Mouse (Mus musculus): Measurements from ENCODE around the gene Lin37. TPM values are rescaled to one million over a fixed set of nuclear protein-coding genes. Genes with fewer than 3 reads are reported as not detected.
A peak's percentile ranks its signal among the peaks of the same experiment; 100 is the strongest.

Gene Lin37
- polyA plus RNA-seq, 1 experiment = 44.9 TPM

DNA sequence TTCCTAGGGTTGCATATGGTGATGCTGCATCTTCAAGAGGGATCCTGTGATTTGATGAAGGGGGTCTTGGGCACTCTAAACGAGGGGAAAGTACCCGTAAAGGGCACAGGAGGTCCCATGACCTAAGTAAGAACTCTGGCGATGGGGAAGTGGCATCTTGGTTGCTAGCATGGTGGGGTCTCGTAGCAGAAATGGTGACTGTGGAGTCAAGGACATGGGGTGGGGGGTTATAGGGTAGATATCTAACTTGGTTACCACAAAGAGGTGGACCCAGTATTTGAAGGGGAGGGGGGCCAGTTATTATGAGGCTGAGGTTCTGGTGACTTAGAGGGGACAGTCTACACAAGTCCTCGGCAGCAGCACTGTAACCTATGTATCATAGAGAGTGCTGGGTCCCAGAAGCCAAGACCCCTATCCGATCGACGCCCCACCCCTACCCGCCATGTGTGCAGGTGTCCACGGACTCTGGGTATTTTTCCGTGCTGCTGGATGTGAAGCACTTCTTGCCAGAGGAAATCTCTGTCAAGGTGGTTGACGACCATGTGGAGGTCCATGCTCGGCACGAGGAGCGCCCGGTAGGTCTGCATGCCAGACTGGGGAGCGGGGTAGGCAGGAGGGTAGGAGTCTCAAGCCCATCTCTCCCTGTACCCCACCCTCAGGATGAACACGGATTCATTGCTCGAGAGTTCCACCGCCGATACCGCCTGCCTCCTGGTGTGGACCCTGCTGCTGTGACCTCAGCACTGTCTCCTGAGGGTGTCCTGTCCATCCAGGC lies 5.6 kb downstream of the Lin37 start:
- no peak for DNase-seq (ENCODE audit: low read depth, low spot score)
- 81% methylated on average over 22 of the region's 22 CpGs for WGBS

DNA sequence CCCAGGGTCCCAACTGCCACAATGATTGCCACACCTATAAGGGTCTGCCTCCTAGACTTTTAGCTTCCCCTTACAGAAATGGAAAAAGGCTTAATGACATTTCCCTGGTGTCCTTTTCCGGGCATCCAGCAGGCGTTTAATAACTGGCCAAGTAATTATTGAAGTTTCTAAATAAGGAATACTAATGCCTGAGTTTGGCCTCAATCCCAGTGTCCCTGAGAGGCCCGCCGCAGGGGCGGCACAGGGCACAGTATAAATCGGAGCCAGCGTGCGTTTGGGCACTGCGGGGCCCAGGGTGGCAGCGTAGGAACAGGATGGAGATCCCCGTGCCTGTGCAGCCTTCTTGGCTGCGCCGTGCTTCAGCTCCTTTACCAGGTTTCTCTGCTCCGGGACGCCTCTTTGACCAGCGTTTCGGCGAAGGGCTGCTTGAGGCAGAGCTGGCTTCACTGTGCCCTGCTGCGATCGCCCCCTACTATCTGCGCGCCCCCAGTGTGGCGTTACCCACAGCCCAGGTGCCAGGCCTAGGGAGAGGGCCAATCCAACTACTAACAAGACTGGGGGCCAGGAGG lies 6.5 kb downstream of the Lin37 start:
- WGBS = 2% methylated on average over 23 of the region's 23 CpGs
- DNase-seq (ENCODE audit: low read depth, low spot score) = no peak

DNA sequence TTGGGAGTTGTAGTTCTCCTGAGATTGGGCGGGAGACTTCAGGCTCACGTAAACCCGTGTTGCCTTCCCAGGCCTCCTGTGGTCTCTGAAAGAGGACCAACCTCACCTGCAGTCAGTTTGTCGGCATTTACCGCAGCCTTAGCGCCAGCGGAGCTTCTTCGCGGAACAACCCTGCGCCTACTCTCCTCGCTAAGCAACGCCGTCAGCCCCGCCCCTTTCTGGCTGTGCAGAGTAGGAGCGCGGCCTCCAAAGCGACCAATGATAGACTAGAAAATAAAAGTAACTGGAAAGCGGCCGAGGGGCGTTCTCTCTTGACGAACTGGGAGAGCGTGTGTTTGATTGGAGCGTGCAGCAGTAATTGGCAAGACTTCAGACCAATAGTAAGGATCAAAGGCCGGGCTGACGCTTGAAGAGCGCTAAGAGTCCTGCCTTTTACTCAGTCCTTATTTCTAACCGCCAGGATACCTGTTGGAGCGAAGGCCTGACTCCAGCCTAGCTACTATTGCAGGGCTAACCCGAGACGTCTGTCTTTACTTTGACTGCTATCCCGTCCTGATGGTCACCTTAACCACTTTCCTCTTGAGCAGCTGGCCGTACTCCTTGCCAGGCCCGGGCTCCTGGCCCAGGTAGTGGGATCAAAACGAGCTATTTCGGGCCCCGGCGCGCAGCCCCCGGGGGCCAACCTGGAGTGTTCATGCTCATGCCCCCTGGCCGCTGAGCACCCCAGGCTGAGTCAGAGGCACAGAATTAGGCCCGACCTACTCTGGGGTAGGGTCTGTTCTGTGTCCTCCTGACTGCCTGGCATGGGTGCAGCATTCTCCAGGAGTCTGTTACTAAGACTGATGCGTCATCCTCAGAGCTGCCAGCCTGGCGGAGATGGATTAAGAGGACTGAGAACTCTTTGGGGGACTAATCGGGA lies 7.3 kb downstream of the Lin37 start, which contains the start of the genes Hspb6 and Proser3:
Gene Hspb6, plus strand, starts transcription at position 77 of the 919 bp plus-strand sequence.
Gene Proser3, minus strand, starts transcription at position 198 of the 919 bp plus-strand sequence.
- under 1% methylated on average over 44 of the region's 44 CpGs for WGBS
- DNase-seq (ENCODE audit: low read depth, low spot score) = peak; percentile 98

DNA sequence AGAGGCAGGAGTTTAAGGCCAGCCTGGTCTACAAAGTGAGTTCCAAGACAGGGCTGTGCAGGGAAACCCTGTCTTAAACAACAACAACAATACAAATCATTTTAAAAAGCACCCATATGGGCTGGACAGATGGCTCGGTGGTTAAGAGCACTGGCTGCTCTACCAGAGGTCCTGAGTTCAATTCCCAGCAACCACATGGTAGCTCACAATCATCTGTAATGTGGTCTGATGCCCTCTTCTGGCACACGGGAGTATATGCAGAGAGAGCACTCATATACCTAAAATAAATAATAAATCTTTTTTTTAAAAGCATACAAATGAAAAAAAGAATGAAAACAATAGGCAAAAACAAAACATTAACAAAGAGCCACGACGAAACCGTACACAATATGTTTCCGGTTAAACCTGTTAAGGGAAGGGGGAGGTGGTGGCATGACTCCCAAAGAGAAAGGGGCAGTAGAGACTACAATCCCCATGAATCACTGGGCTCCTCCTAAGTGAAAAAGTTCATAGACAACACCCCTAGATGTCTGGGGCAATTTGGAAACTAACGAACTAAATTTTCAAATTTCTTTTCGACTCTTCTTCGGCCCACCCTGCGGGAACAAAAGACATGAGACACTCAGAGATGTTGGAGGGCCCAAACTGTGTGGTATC lies 8.1 kb downstream of the Lin37 start:
- no peak for DNase-seq (ENCODE audit: low read depth, low spot score)
- 2% methylated on average over 10 of the region's 10 CpGs for WGBS

DNA sequence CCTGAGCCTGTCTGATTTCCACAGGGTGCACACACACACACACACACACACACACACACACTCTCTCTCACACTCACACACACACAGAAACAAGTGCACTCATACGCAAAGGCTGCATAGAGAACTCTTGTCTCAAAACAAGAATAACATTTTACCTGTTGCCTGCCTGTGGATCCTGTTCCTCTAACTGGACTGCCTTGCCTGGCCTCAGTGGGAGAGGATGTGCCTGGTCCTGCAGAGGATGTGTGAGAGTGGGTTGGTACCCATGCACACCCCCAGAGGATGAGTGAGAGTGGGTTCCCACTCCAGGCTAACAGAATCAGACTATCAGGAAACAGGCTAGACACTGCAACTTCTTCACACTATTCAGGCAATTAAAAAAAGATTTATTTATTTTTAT lies 9.0 kb downstream of the Lin37 start:
- DNase-seq (ENCODE audit: low read depth, low spot score) = no peak
- WGBS = 97% methylated on average over 1 of the region's 1 CpGs

DNA sequence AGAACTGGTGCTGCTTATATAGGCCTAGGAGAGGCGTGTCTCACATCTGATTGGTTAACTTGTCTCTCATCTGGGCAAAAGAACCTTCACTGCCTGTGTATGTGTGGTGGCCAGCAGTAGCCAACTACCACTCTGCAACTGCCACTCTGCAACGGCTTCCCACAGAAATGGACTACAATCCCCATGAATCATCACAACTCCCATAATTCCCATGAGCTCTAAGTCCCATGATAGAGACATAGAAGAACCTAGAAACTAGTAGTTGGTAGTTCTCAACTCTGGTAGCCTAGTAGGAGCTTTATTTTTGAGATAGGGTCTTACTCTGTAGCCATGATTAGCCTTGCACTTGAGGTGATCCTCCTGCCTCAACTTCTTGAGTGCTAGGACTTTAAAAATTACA lies 9.8 kb downstream of the Lin37 start:
- DNase-seq (ENCODE audit: low read depth, low spot score) = no peak
- WGBS = 84% methylated on average over 2 of the region's 2 CpGs

DNA sequence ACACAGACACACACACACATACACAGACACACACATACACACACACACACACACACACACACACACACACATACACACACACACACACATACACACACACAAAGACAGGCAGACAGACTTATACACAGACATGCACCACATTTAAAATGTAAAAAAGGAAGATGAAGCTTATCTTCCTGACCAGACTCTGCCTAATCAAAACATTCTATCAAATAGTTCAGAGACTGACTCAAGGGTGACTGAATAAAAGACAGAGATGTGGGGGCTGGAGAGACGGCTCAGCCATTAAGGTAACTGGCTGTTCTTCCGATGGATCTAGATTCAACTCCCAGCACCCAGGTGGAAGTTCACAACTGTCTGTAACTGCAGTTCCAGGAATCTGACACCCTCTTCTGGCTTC lies 15.3 kb downstream of the Lin37 start:
- WGBS = 92% methylated on average over 2 of the region's 2 CpGs
- no peak for DNase-seq (ENCODE audit: low read depth, low spot score)

DNA sequence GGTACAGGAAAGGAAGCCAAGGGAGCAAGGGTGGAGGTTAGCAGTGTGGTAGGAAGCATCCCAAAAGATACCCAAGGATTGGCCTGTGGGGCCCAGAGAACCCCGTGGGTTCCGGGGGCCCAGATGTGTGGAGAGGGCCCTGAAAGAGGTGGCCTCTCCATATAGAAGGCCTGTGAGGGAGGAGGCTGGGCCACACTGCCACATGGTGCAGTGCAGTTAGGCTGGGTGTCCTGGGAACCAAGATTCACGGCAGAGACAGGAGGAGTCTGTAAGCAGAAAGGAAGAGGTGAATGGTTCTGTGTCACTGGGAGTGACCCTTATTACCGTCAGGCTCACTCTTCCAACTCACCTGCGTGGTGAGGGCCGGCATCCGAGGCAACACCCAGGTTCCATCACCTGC lies 19.1 kb downstream of the Lin37 start:
- WGBS = 93% methylated on average over 7 of the region's 7 CpGs

DNA sequence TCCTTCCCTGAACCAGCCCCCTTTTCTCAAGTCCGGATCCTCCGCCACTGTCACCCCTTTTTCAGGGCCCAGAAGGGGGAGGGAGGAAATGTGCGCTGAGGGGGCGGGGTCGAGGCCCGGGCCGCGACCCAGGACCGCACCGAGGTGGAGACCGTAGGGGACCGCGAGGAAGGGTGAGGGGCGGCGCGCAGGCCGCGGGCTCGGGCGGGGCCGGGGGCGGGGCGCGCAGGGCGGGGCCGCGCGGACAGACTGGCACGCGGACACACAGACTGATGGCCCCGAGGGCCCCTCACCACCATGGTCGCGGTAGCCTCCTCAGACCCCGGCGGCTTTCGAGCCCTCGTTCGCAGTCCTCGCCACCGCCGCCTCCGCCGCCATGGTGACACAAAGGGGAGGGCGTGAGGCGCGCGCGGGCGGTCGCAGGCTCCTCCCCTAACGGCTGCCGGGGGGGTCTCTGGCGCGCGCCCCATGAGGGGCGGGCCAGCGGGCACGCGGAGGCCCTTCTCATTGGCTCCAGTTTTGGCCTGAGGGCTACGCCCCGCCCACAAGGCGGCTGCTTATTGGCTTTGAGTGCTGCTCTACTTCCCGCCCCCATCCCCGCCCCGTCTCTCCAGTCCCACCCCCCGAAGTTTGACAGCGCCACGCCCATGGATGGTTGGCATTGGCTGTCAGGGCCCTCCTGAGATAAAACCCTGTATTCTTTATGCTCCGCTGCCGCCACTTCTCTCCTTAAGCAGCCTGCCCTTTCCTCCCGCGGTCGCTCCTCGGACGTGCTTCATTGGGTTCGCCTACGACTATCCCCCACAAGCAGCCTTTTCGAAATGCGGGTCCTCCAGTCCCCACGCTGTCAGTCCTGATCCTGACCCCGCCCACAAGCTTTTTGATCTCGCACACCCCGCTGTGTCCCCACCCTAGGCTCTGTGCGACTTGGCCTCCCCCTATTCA lies 24.7 kb downstream of the Lin37 start, which contains the start of gene Arhgap33:
Gene Arhgap33, minus strand, starts transcription at position 428 of the 945 bp plus-strand sequence.
- peak; percentile 83 for DNase-seq (ENCODE audit: low read depth, low spot score)
- WGBS = under 1% methylated on average over 84 of the region's 84 CpGs

More for the DNA sequence above, 19.1 kb downstream of the Lin37 start:
- DNase-seq (ENCODE audit: low read depth, low spot score) = no peak

DNA sequence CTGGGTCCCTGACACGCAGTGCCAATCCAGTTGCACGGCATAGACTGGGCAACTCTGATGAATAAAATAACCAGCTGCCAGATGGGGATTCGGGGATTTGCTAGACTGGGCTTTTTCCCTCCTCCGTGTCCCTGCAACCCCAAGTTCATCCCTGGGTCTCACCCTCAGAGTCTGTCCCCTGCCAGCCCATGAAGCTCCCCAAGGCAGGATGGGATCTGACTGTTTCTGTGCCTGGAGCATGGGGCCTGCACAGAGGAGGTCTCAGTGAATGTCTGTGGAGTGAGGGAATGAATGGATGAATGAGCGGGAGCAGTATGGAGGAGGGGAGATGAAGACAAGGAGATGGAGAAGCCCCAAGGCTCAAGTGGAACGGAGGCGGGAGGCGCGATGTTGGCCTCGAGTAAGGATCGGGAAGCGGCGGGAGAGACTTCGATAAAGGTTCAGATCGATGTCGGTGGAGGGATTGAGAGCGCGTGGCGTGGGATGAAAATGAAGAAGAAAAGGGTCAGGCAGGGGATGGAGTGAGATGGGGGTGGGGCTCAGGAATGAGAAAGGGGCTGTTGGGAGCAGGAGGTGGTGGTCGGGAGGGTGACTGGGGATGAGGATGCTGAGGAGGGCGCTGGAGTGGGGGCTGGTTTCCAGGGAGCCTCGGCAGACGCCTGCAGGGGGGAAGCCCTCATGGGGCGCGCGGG lies 25.6 kb downstream of the Lin37 start:
- no peak for DNase-seq (ENCODE audit: low read depth, low spot score)
- WGBS = 28% methylated on average over 26 of the region's 26 CpGs

DNA sequence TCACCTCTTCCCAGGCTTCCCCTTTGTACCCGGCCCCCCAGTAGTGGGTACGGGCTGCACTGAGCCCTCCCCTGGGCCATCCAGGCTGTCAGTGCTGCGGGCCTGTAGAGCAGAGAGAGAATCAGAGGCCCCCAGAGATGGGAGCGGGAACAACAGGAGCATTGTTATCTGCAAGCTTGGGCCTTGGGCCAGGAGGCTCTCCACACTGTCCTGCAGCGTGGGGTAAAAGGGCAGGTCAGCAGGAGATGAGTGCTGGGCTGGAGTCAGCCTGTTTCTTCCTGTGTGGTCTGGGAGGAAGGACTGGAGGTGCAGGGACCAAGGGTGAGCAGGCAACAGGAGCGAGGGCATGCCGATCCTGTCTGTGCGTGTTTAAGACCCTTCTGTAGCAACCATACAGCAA lies 26.7 kb downstream of the Lin37 start:
- WGBS = 73% methylated on average over 8 of the region's 8 CpGs
- DNase-seq (ENCODE audit: low read depth, low spot score) = no peak

DNA sequence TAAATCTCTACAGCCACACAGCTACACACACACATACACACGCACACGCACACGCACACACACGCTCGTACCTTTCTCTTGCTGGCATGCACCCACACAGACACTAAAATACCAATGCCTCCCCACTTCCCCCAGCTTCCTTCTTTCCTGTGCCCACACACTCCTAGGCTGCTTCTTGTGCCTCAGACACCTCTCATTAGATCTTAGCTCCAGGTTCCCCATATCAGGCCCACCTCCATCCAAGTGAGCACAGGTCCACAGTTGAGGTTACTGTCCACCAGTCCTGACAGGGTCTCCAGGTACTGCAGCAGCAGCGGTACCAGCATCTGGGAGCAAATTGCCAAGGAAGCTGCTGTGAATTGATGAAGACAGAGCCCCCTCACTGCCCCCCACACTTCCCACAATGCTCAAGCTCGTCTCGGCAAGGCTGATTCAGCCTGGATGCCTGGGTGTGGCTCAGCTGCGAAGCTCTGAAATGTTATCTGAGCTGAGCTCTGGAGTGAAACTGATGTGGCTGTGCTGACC lies 28.3 kb downstream of the Lin37 start:
- WGBS = 89% methylated on average over 9 of the region's 9 CpGs
- DNase-seq (ENCODE audit: low read depth, low spot score) = no peak

DNA sequence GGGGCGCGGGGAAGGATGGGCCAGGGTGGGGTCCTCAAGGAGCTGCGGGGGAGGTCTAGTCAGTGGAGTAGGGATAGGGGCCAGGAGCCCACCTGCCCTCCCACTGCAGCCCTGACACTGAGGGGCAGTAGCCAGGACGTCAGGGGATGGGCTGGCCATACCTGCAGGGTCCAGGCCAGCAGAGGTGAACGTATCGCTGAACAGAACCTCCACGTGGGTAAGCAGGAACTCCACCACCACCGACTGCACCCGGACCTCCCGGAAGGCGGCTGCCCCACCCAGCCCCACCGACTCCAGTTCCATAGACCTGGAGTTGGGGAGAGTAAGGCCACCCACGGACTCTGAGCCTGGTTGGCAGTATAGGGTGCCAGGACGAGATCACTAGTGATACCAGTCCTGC lies 32.7 kb downstream of the Lin37 start:
- 87% methylated on average over 14 of the region's 14 CpGs for WGBS
- DNase-seq (ENCODE audit: low read depth, low spot score) = no peak

DNA sequence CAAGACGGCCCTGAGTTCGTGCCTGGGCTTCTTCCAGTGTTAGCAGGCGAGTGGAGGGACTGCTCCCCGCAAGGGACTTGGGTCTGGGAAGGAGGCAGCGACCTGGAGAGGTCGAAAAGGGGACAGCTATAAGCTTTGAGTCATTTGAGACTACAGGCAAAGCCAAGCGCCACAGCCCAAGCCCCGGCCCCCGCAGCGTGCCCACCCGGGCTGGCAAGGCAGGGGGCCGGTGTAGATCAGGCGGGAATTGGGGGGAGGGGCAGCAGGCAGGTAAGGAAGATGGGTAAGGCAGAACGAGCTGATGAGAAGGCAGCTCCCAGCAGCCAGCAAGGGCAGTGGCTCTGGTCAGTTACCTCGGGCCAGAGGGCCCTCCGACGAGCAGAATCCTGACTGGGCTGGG lies 33.2 kb downstream of the Lin37 start:
- 49% methylated on average over 17 of the region's 17 CpGs for WGBS
- no peak for DNase-seq (ENCODE audit: low read depth, low spot score)

DNA sequence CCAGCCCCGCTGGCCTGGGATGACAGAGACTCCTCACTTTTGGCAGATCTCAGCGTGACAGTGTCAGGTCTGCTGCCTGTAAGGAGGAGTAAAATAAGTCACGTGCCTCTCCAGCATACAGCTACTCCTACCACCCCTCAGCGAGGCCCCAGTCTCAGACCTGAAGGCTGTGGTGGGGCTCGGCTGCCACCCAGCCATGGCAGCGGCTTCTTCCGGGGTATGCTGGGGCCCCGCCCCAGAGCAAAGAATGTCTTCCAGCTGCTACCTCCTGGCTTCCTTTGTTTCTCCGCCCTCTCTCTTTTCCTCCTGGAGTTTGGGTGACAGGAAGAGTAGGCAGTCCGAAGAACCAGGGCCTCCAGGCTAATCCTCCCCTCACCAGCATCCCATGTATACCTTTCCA lies 33.7 kb downstream of the Lin37 start:
- 27% methylated on average over 10 of the region's 10 CpGs for WGBS
- no peak for DNase-seq (ENCODE audit: low read depth, low spot score)

DNA sequence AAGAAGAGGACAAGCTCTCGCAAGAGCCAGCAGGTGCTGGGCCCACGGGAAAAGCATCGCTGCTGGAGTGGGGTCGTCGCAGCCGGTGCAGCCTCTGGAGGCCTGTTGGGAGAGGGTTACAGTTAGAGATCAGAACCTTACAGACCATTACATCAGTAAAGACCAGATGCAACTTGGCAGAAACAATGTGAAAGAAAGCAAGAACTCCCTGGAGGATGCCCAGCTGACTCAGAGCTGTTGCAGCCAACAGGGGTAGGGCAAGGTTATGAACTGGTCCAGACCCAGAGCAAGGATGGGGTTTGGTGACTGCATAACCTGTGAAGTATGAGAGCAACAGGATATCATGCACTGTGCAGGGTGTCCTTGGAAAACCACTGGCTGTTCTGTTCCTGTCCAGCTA lies 35.2 kb downstream of the Lin37 start:
- no peak for DNase-seq (ENCODE audit: low read depth, low spot score)
- 87% methylated on average over 6 of the region's 6 CpGs for WGBS

DNA sequence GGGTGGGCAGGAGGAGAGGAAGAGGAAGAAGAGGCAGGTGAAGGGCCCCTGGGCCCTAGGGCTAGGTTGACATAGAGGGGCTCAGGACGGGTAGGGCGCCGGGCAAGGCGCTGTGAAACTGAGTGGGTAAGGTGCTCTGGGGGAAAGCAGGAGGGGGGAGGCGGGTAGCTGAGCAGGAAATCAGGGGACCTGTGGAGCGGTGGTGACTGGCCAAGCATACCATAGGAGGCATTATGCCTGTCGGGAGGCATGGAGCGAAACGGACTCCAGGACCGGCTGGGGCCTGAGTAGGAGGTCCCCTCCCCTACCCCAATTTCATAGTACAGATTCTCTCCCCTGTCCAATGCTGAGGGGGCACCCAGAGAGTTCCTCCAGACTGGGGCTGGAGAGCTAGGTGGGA lies 36.8 kb downstream of the Lin37 start:
- DNase-seq (ENCODE audit: low read depth, low spot score) = no peak
- 94% methylated on average over 10 of the region's 10 CpGs for WGBS

DNA sequence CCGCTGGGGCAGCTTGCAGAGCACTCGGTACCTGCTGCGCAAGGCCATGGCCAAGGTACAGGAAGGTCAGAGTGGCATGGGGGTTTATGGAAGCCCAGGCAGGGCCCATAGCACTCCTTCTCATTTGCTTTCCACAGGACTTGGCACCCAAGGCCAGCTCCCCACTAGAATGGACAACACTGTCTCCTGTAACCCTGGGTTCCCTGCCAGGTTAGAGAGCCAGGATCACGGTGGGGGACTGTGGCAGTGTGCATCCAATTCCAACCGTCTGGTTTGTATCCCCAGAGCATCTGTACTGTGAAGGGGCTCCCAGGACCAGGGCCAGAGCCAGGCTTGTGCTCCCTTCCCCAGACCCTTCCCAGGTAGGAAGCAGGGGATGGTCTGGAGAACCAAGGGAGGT lies 38.8 kb downstream of the Lin37 start:
- 76% methylated on average over 5 of the region's 5 CpGs for WGBS

More for the DNA sequence above, 38.8 kb downstream of the Lin37 start:
- no peak for DNase-seq (ENCODE audit: low read depth, low spot score)

Data from large intestine, adult 2 months (tissue).